Mouse (Mus musculus) neural tube, embryonic 11.5 days (tissue): ENCODE results near the gene Cda. TPM values are rescaled to one million over a fixed set of nuclear protein-coding genes. Genes with fewer than 3 reads are reported as not detected.

ENCODE experiments used
- ATAC-seq: fragments of 200-750 bp; cut with Nextera tagmentation; 2 replicates; pipeline ENCODE4 v1.8.0; 2017; ENCODE audit warnings: moderate number of reproducible peaks, mild to moderate bottlenecking, moderate TSS enrichment, moderate library complexity; ENCODE audit not compliant: insufficient read depth, low FRiP score, low TSS enrichment
- DNase-seq: peaks from one replicate; pipeline ENCODE4 v3.0.0-alpha.2; 2015; ENCODE audit warnings: low spot score
- H3K27ac ChIP-seq: fragments of 300-500 bp; sonication (generic); 2 replicates; pipeline ENCODE4 v1.5.1; 2014; ENCODE audit warnings: low read depth, mild to moderate bottlenecking, low read length
- H3K27me3 ChIP-seq: fragments of 300-500 bp; sonication (generic); 2 replicates; pipeline ENCODE4 v1.6.1; 2014; ENCODE audit warnings: mild to moderate bottlenecking, low read length, mixed read lengths; ENCODE audit not compliant: control insufficient read depth, insufficient read depth
- H3K36me3 ChIP-seq: fragments of 300-500 bp; sonication (generic); 2 replicates; pipeline ENCODE4 v1.6.1; 2014; ENCODE audit warnings: mild to moderate bottlenecking, low read length, moderate library complexity, mixed read lengths; ENCODE audit not compliant: control insufficient read depth, insufficient read depth
- H3K4me1 ChIP-seq: fragments of 300-500 bp; sonication (generic); 2 replicates; pipeline ENCODE4 v1.6.1; 2014; ENCODE audit warnings: low read length, mixed read lengths; ENCODE audit not compliant: control insufficient read depth, insufficient read depth
- H3K4me2 ChIP-seq: fragments of 300-500 bp; sonication (generic); 2 replicates; pipeline ENCODE4 v1.6.1; 2014; ENCODE audit warnings: low read depth, mild to moderate bottlenecking, moderate library complexity
- H3K4me3 ChIP-seq: fragments of 300-500 bp; sonication (generic); 2 replicates; pipeline ENCODE4 v1.5.1; 2014; ENCODE audit warnings: low read depth, low read length
- H3K9ac ChIP-seq: fragments of 300-500 bp; sonication (generic); 2 replicates; pipeline ENCODE4 v1.6.1; 2014; ENCODE audit warnings: mild to moderate bottlenecking, low read length
- H3K9me3 ChIP-seq: fragments of 300-500 bp; sonication (generic); 2 replicates; pipeline ENCODE4 v1.6.1; 2016; ENCODE audit warnings: low read length; ENCODE audit not compliant: control insufficient read depth
- WGBS: fragments of 180-500 bp; shearing (Covaris S2); extraction: QIAGEN DNeasy Blood & Tissue Kit; methylation state at CpG from one replicate; pipeline ENCODE4 v1.1.7; 2014; 5-methylcytosine and 5-hydroxymethylcytosine counted together
- polyA plus RNA-seq: library from polyadenylated mRNA; unstranded; fragments of >200 nt; fragmentation: Nextera tagmentation; extraction: Ambion mirVana; gene quantifications from 2 replicates; pipeline ENCODE4 v1.2.1, GENCODE M21; 2014

Gene Cda
- polyA plus RNA-seq, 1 experiment from 2014 or later = 3.5 TPM

GRCm38 (mm10) chr4:138343341-138343837, 24.4 kb downstream of the Cda start:
- H3K4me3 ChIP-seq = no peak overlapping the region
- no peak for DNase-seq
- no peaks in the 10 kb centered on the region for H3K9me3 ChIP-seq
- no peaks in the 10 kb centered on the region for H3K4me1 ChIP-seq
- H3K36me3 ChIP-seq = no peaks in the 10 kb centered on the region
- WGBS = 73% methylated on average over 10 of the region's 10 CpGs
- H3K9ac ChIP-seq = no peak overlapping the region
- H3K27me3 ChIP-seq = no peaks in the 10 kb centered on the region
- H3K27ac ChIP-seq = no peak overlapping the region
- H3K4me2 ChIP-seq = no peak overlapping the region
- ATAC-seq = no peak

- WGBS = 88% methylated on average over 6 of the region's 6 CpGs
- Histone ChIP-seq H3K9me3 (no peaks in the 10 kb centered on the region), H3K27me3 (no peaks in the 10 kb centered on the region), H3K9ac (no peak overlapping the region), H3K36me3 (no peaks in the 10 kb centered on the region), H3K4me3 (no peak overlapping the region), H3K27ac (no peak overlapping the region), H3K4me1 (no peaks in the 10 kb centered on the region), H3K4me2 (no peak overlapping the region)
- ATAC-seq = no peak
- DNase-seq = no peak
These were observed 25.0 kb downstream of the Cda start for GRCm38 (mm10) chr4:138342778-138343177.

GRCm38 (mm10) chr4:138342048-138342447, 25.7 kb downstream of the Cda start:
- DNase-seq (no peak), ATAC-seq (no peak)
- Histone ChIP-seq H3K27ac (no peak overlapping the region), H3K36me3 (no peaks in the 10 kb centered on the region), H3K9me3 (no peaks in the 10 kb centered on the region), H3K4me2 (no peak overlapping the region), H3K4me3 (no peak overlapping the region), H3K27me3 (no peaks in the 10 kb centered on the region), H3K9ac (no peak overlapping the region), H3K4me1 (no peaks in the 10 kb centered on the region)
- 77% methylated on average over 7 of the region's 7 CpGs for WGBS

- Histone ChIP-seq H3K36me3 (no peaks in the 10 kb centered on the region), H3K27ac (no peak overlapping the region), H3K9ac (no peak overlapping the region), H3K4me2 (no peak overlapping the region), H3K4me3 (no peak overlapping the region), H3K4me1 (no peaks in the 10 kb centered on the region), H3K9me3 (no peaks in the 10 kb centered on the region), H3K27me3 (no peaks in the 10 kb centered on the region)
- 72% methylated on average over 8 of the region's 8 CpGs for WGBS
- ATAC-seq (no peak), DNase-seq (no peak)
These were observed 26.4 kb downstream of the Cda start for GRCm38 (mm10) chr4:138341393-138341792.

- 34% methylated on average over 4 of the region's 4 CpGs for WGBS
- DNase-seq = no peak
These were observed 27.8 kb downstream of the Cda start for GRCm38 (mm10) chr4:138339963-138340362.

GRCm38 (mm10) chr4:138337341-138337740, 30.5 kb downstream of the Cda start:
- DNase-seq = no peak

More at GRCm38 (mm10) chr4:138339963-138340362, 27.8 kb downstream of the Cda start:
- Histone ChIP-seq H3K9ac (no peak overlapping the region), H3K36me3 (no peaks in the 10 kb centered on the region), H3K4me3 (no peak overlapping the region), H3K9me3 (no peaks in the 10 kb centered on the region), H3K4me1 (no peaks in the 10 kb centered on the region), H3K27me3 (no peaks in the 10 kb centered on the region), H3K4me2 (no peak overlapping the region), H3K27ac (no peak overlapping the region)
- no peak for ATAC-seq

GRCm38 (mm10) chr4:138336876-138337275, 30.9 kb downstream of the Cda start:
- DNase-seq (no peak), ATAC-seq (no peak)
- Histone ChIP-seq H3K9me3 (no peaks in the 10 kb centered on the region), H3K36me3 (no peaks in the 10 kb centered on the region), H3K4me1 (no peaks in the 10 kb centered on the region), H3K27me3 (no peaks in the 10 kb centered on the region), H3K27ac (no peak overlapping the region), H3K4me2 (no peak overlapping the region), H3K9ac (no peak overlapping the region), H3K4me3 (no peak overlapping the region)
- whole genome bisulfite sequencing = 76% methylated on average over 5 of the region's 5 CpGs

More at GRCm38 (mm10) chr4:138337341-138337740, 30.5 kb downstream of the Cda start:
- Histone ChIP-seq H3K9me3 (no peaks in the 10 kb centered on the region), H3K4me3 (no peak overlapping the region), H3K36me3 (no peaks in the 10 kb centered on the region), H3K4me1 (no peaks in the 10 kb centered on the region), H3K27me3 (no peaks in the 10 kb centered on the region), H3K27ac (no peak overlapping the region), H3K4me2 (no peak overlapping the region), H3K9ac (no peak overlapping the region)
- no peak for ATAC-seq
- 82% methylated on average over 9 of the region's 9 CpGs for WGBS

GRCm38 (mm10) chr4:138335648-138336047, 32.1 kb downstream of the Cda start:
- WGBS = 87% methylated on average over 6 of the region's 6 CpGs
- Histone ChIP-seq H3K4me1 (no peaks in the 10 kb centered on the region), H3K4me3 (no peak overlapping the region), H3K9ac (no peak overlapping the region), H3K4me2 (no peak overlapping the region), H3K9me3 (no peaks in the 10 kb centered on the region), H3K27me3 (no peaks in the 10 kb centered on the region), H3K27ac (no peak overlapping the region), H3K36me3 (no peaks in the 10 kb centered on the region)
- ATAC-seq (no peak), DNase-seq (no peak)

- no peaks in the 10 kb centered on the region for H3K4me1 ChIP-seq
- 85% methylated on average over 12 of the region's 12 CpGs for WGBS
- DNase-seq (no peak), ATAC-seq (no peak)
- no peak overlapping the region for H3K9ac ChIP-seq
- H3K4me3 ChIP-seq = no peak overlapping the region
- H3K9me3 ChIP-seq = no peaks in the 10 kb centered on the region
- H3K27me3 ChIP-seq = no peaks in the 10 kb centered on the region
- no peak overlapping the region for H3K4me2 ChIP-seq
- H3K27ac ChIP-seq = no peak overlapping the region
- no peaks in the 10 kb centered on the region for H3K36me3 ChIP-seq
These were observed 32.8 kb downstream of the Cda start for GRCm38 (mm10) chr4:138335036-138335435.
